Mouse (Mus musculus) cerebellum, adult 2 months (tissue): Measurements from ENCODE around the gene Vash2.

Source experiments
- CTCF ChIP-seq: fragments of 200-500 bp; IDR thresholded peaks from 2 replicates; pipeline ENCODE4 v1.5.1; 2011; ENCODE audit warnings: low read depth, mild to moderate bottlenecking, control low read depth, low read length, moderate library complexity, borderline replicate concordance; ENCODE audit not compliant: insufficient read depth
- POLR2A ChIP-seq: fragments of 200-500 bp; IDR thresholded peaks from 2 replicates; pipeline ENCODE4 v1.6.1; 2011; ENCODE audit warnings: low read length, control low read depth, borderline replicate concordance; ENCODE audit not compliant: insufficient read depth

GRCm38 (mm10) chr1:190901082-190901481, 78.0 kb downstream of the Vash2 start:
- TF ChIP-seq POLR2A (no peak), CTCF (no peak)
